Mouse (Mus musculus): ENCODE data around the gene Rpf1. TPM values are rescaled to one million over a fixed set of nuclear protein-coding genes. Genes with fewer than 3 reads are reported as not detected.

The Rpf1 gene
- polyA plus RNA-seq (2012; rRNA removed) = 46.6 and 51.9 TPM in 2 replicates

GRCm38 (mm10) chr3:146520798-146521651 lies at the start of gene Rpf1:
Rpf1 (minus strand) TSS chr3:146521429.

GRCm38 (mm10) chr3:146570148-146570782 lies 49.0 kb upstream of the Rpf1 start, which contains the start of gene Uox:
Uox (plus strand) TSS chr3:146570426.

GRCm38 (mm10) chr3:146499431-146500002 lies 21.7 kb downstream of the Rpf1 start, which contains the start of the genes Spata1 and Gng5:
Spata1 (minus strand) TSS chr3:146499753.
Gng5 (plus strand) TSS chr3:146499807.

Other genes starting within 250 kb of the Rpf1 start
- 12.5 and 13.4 TPM in 2 replicates for gene Ssx2ip, start 116.8 kb downstream of the Rpf1 start, polyA plus RNA-seq (2012; rRNA removed)
- 2.4 and 3.0 TPM in 2 replicates for gene Ctbs, start 71.6 kb downstream of the Rpf1 start, polyA plus RNA-seq (2012; rRNA removed)
- gene Spata1, start 21.7 kb downstream of the Rpf1 start, polyA plus RNA-seq (2012; rRNA removed) = 10.0 and 10.9 TPM in 2 replicates
- gene Gng5, start 21.6 kb downstream of the Rpf1 start, polyA plus RNA-seq (2012; rRNA removed) = 216 and 226 TPM in 2 replicates
- 0.11 TPM in 1 of 2 replicates, not detected in the other for gene Uox, start 49.0 kb upstream of the Rpf1 start, polyA plus RNA-seq (2012; rRNA removed)
- not detected in 2 replicates for gene Dnase2b, start 94.2 kb upstream of the Rpf1 start, polyA plus RNA-seq (2012; rRNA removed)
- not detected in 2 replicates for gene 4930503B20Rik, start 129.9 kb upstream of the Rpf1 start, polyA plus RNA-seq (2012; rRNA removed)
- 0.21 and 0.38 TPM in 2 replicates for gene Samd13, start 164.2 kb upstream of the Rpf1 start, polyA plus RNA-seq (2012; rRNA removed)

All from central nervous system, embryonic 14 days (tissue).